Mouse (Mus musculus): ENCODE data around the gene Tet3. TPM values are rescaled to one million over a fixed set of nuclear protein-coding genes. Genes with fewer than 3 reads are reported as not detected.

Gene Tet3
- total RNA-seq, 2 experiments from 2014 or later: 69.2 to 83.9 TPM

- no peak for DNase-seq (ENCODE audit: extremely low spot score in 1 of 2, low spot score in 1 of 2)
Observed at GRCm38 (mm10) chr6:83385569-83386090, 73.3 kb downstream of the Tet3 start.

GRCm38 (mm10) chr6:83381510-83382491 lies 77.1 kb downstream of the Tet3 start:
- DNase-seq (ENCODE audit: extremely low spot score in 1 of 2, low spot score in 1 of 2): no peak

GRCm38 (mm10) chr6:83373704-83374300 lies 85.1 kb downstream of the Tet3 start:
- no peak for DNase-seq (ENCODE audit: extremely low spot score in 1 of 2, low spot score in 1 of 2)

- no peak for DNase-seq (ENCODE audit: extremely low spot score in 1 of 2, low spot score in 1 of 2)
Observed at GRCm38 (mm10) chr6:83371350-83371749, 87.5 kb downstream of the Tet3 start.

- no peak for DNase-seq (ENCODE audit: extremely low spot score in 1 of 2, low spot score in 1 of 2)
Observed at GRCm38 (mm10) chr6:83370316-83370965, 88.4 kb downstream of the Tet3 start.

GRCm38 (mm10) chr6:83363075-83363474 lies 95.8 kb downstream of the Tet3 start:
- no peak for DNase-seq (ENCODE audit: extremely low spot score in 1 of 2, low spot score in 1 of 2)

GRCm38 (mm10) chr6:83361523-83362248 lies 97.2 kb downstream of the Tet3 start:
- no peak for DNase-seq (ENCODE audit: extremely low spot score in 1 of 2, low spot score in 1 of 2)

- no peak for DNase-seq (ENCODE audit: extremely low spot score in 1 of 2, low spot score in 1 of 2)
Observed at GRCm38 (mm10) chr6:83357436-83357835, 101.4 kb downstream of the Tet3 start.

- DNase-seq (ENCODE audit: extremely low spot score in 1 of 2, low spot score in 1 of 2): peak; percentile 86 to 97
Observed at GRCm38 (mm10) chr6:83356569-83357138, 102.2 kb downstream of the Tet3 start.

GRCm38 (mm10) chr6:83354856-83355781 lies 103.8 kb downstream of the Tet3 start:
- DNase-seq (ENCODE audit: extremely low spot score in 1 of 2, low spot score in 1 of 2): no peak

- DNase-seq (ENCODE audit: extremely low spot score in 1 of 2, low spot score in 1 of 2): no peak
Observed at GRCm38 (mm10) chr6:83352666-83353410, 106.0 kb downstream of the Tet3 start.

GRCm38 (mm10) chr6:83351490-83352160 lies 107.3 kb downstream of the Tet3 start:
- no peak for DNase-seq (ENCODE audit: extremely low spot score in 1 of 2, low spot score in 1 of 2)

- no peak for DNase-seq (ENCODE audit: extremely low spot score in 1 of 2, low spot score in 1 of 2)
Observed at GRCm38 (mm10) chr6:83350851-83351405, 108.0 kb downstream of the Tet3 start.

- no peak for DNase-seq (ENCODE audit: extremely low spot score in 1 of 2, low spot score in 1 of 2)
Observed at GRCm38 (mm10) chr6:83350172-83350571, 108.7 kb downstream of the Tet3 start.

GRCm38 (mm10) chr6:83349274-83349958 lies 109.5 kb downstream of the Tet3 start:
- DNase-seq (ENCODE audit: extremely low spot score in 1 of 2, low spot score in 1 of 2): peak; percentile 89 to 95

GRCm38 (mm10) chr6:83348873-83349272 lies 110.0 kb downstream of the Tet3 start, which contains the start of gene Bola3:
Bola3 (plus strand) TSS chr6:83349147.
- no peak for DNase-seq (ENCODE audit: extremely low spot score in 1 of 2, low spot score in 1 of 2)

- no peak for DNase-seq (ENCODE audit: extremely low spot score in 1 of 2, low spot score in 1 of 2)
Observed at GRCm38 (mm10) chr6:83347916-83348315, 111.0 kb downstream of the Tet3 start.
